Mouse (Mus musculus) C2C12 (cell line): Measurements from ENCODE around the gene Rsph3b.
"Not testable (repeated sequence)": the region's sequence is repeated elsewhere in the genome, so short reads cannot be mapped to it uniquely, and the experiment has no call there.

Experiments used
- MAX ChIP-seq: IDR thresholded peaks from one replicate; pipeline ENCODE4 v1.6.1; 2011; ENCODE audit warnings: mild to moderate bottlenecking, control low read depth
- USF1 ChIP-seq: IDR thresholded peaks from one replicate; pipeline ENCODE4 v1.6.1; 2011; ENCODE audit warnings: low read depth, mild to moderate bottlenecking, control low read depth, moderate library complexity

DNA sequence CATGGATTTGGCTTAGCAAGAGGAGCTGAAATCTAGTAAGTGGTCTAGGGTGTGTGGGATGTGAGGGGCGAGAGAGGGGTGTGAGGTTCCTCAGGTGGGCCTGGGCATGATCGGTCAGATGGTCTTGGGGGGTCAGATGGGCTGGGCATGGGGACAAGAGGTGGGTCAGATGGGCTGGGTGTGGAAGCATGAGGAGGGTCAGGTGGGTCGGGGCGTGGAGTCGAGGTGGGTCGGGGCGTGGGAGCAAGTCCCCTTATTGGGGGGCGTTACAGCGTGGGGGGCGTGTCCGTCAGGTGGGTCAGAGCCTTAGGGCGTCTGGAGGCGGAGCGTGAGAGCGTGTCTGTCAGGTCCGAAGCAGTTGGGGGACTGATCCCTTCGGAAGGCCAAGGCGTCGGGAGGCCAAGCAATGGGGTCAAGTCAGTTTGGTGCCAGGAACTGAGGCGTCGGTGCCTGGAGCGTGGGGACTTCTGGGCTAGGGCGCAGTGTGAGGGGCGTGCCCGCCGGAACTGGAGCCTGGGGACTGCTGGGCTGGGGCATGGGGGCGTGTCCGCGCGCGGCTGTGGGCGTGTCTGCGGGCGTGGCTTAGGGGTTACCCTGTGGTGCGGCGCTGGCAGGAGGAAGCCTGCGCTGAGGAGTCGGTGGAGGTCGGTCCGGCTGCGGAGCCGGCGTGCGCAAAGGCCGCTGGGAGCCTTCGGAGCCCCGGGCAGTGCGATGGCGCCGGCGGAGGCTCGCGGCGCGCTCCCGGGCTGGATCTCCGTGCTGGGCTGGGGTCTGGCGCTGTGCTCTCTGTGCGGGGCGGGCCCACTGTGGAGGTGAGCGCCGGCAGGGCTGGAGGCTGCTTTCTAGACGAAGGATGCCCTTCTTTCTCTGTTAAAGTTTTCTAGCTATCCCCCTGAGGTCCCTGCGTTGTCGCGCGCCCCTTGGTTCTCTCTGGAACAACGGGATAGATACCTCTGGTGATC is 30.1 kb upstream of the Rsph3b start, which contains the start of gene Gm49721:
- TF ChIP-seq USF1, MAX: not testable (repeated sequence)
